Mouse (Mus musculus): ENCODE measurements around the gene Prdx6b. TPM values are rescaled to one million over a fixed set of nuclear protein-coding genes. Genes with fewer than 3 reads are reported as not detected.

Prdx6b gene
- polyA plus RNA-seq, 1 experiment from 2014 or later, result not detected

GRCm38 (mm10) chr2:80328961-80329653, 36.8 kb downstream of the Prdx6b start:
- H3K27ac ChIP-seq (replicated peaks), result no peak overlapping the region
- H3K4me3 ChIP-seq, result no peak overlapping the region

GRCm38 (mm10) chr2:80340537-80340936, 48.3 kb downstream of the Prdx6b start:
- 96% methylated on average over 9 of the region's 9 CpGs for whole genome bisulfite sequencing
- H3K9me3 ChIP-seq, result no peaks in the 10 kb centered on the region
- H3K4me1 ChIP-seq, result no peaks in the 10 kb centered on the region
- peaks cover 99% of the 10 kb centered on the region for H3K36me3 ChIP-seq (replicated peaks)
- H3K4me3 ChIP-seq, result no peak overlapping the region
- H3K27me3 ChIP-seq (replicated peaks; ENCODE audit: low read depth, poor library complexity, severe bottlenecking), result no peaks in the 10 kb centered on the region
- no peak overlapping the region for H3K27ac ChIP-seq (replicated peaks)
- no peak for DNase-seq (ENCODE audit: low spot score)

More at GRCm38 (mm10) chr2:80328961-80329653, 36.8 kb downstream of the Prdx6b start:
- no peaks in the 10 kb centered on the region for H3K9me3 ChIP-seq
- 92% methylated on average over 7 of the region's 7 CpGs for WGBS
- no peaks in the 10 kb centered on the region for H3K4me1 ChIP-seq
- DNase-seq (ENCODE audit: low spot score), result no peak
- H3K36me3 ChIP-seq (replicated peaks), result peaks cover 94% of the 10 kb centered on the region
- H3K27me3 ChIP-seq (replicated peaks; ENCODE audit: low read depth, poor library complexity, severe bottlenecking), result no peaks in the 10 kb centered on the region

Other genes starting within 250 kb of the Prdx6b start
- gene Pde1a, start 163.0 kb upstream of the Prdx6b start, polyA plus RNA-seq (2016; fragmentation: Nextera tagmentation; extraction: Ambion mirVana), result 0.63 and 0.77 TPM in 2 replicates
- gene Dnajc10, start 23.0 kb downstream of the Prdx6b start, polyA plus RNA-seq (2016; fragmentation: Nextera tagmentation; extraction: Ambion mirVana), result 80.3 and 88.0 TPM in 2 replicates
- gene Frzb, start 155.2 kb downstream of the Prdx6b start, polyA plus RNA-seq (2016; fragmentation: Nextera tagmentation; extraction: Ambion mirVana), result 72.0 and 74.6 TPM in 2 replicates